Mouse (Mus musculus) 416B (cell line): ENCODE results near the gene Hoxd12.

Experiments used
- DNase-seq: peaks from one replicate; pipeline ENCODE4 v3.0.0; 2011; ENCODE audit warnings: low read depth

The Hoxd12 gene

GRCm38 (mm10) chr2:74695813-74696430 lies 21.1 kb downstream of the Hoxd12 start:
- no peak for DNase-seq

GRCm38 (mm10) chr2:74696442-74697335 lies 21.9 kb downstream of the Hoxd12 start:
- no peak for DNase-seq

GRCm38 (mm10) chr2:74697567-74698121 lies 22.8 kb downstream of the Hoxd12 start, which contains the start of gene Hoxd9:
Gene Hoxd9 (plus strand): TSS chr2:74697727.
- no peak for DNase-seq

GRCm38 (mm10) chr2:74698201-74699052 lies 23.6 kb downstream of the Hoxd12 start:
- DNase-seq = no peak

GRCm38 (mm10) chr2:74699053-74699430 lies 24.2 kb downstream of the Hoxd12 start:
- DNase-seq = no peak

- DNase-seq = no peak
These were observed 25.1 kb downstream of the Hoxd12 start for GRCm38 (mm10) chr2:74699664-74700545.

- no peak for DNase-seq
These were observed 25.8 kb downstream of the Hoxd12 start for GRCm38 (mm10) chr2:74700546-74701112.

GRCm38 (mm10) chr2:74701949-74702819 lies 27.4 kb downstream of the Hoxd12 start:
- peak; percentile 47 for DNase-seq

- DNase-seq = no peak
These were observed 28.0 kb downstream of the Hoxd12 start for GRCm38 (mm10) chr2:74702820-74703219.

- no peak for DNase-seq
These were observed 28.5 kb downstream of the Hoxd12 start for GRCm38 (mm10) chr2:74703317-74703716.

- DNase-seq = no peak
These were observed 29.0 kb downstream of the Hoxd12 start for GRCm38 (mm10) chr2:74703720-74704392.

- DNase-seq = no peak
These were observed 29.7 kb downstream of the Hoxd12 start, which contains the start of gene Hoxd8 for GRCm38 (mm10) chr2:74704393-74704998. Gene Hoxd8 (plus strand): TSS chr2:74704615.

GRCm38 (mm10) chr2:74704999-74705466 lies 30.2 kb downstream of the Hoxd12 start:
- DNase-seq = no peak

GRCm38 (mm10) chr2:74705467-74706089 lies 30.8 kb downstream of the Hoxd12 start:
- no peak for DNase-seq

GRCm38 (mm10) chr2:74706393-74706960 lies 31.7 kb downstream of the Hoxd12 start:
- no peak for DNase-seq

GRCm38 (mm10) chr2:74707599-74707998 lies 32.8 kb downstream of the Hoxd12 start:
- DNase-seq = no peak

- no peak for DNase-seq
These were observed 33.9 kb downstream of the Hoxd12 start for GRCm38 (mm10) chr2:74708676-74709075.
